Comparison of ENCODE assay signal across 10 mouse cellular contexts in genomic region chr9:67572790-67573682, GRCm38 (mm10). TPM values are rescaled to one million over a fixed set of nuclear protein-coding genes. Genes with fewer than 3 reads are reported as not detected.
A peak's percentile ranks its signal among the peaks of the same experiment; 100 is the strongest.
DNase-seq lines count a peak whose midpoint lies in the region; ATAC-seq lines count a peak whose summit lies in the region.
"Had no signal": no experiment of that assay in that cellular context is flagged by ENCODE, and none has a peak within 500 bp of the region (broad histone marks: within the 10 kb centered on the region; RNA-seq: fewer than 3 reads in every experiment).

No protein-coding gene starts in this region.

- no peaks in the 10 kb centered on the region for H3K27me3 ChIP-seq in heart, embryonic 13.5 days (replicated peaks)
- H3K27me3 ChIP-seq in midbrain, embryonic 14.5 days (ENCODE audit: control insufficient read depth, insufficient read depth, low read length): no peaks in the 10 kb centered on the region

- peak overlapping the region; percentile 60 for H3K9ac ChIP-seq in heart, embryonic 13.5 days
- H3K9ac ChIP-seq in midbrain, embryonic 14.5 days (replicated peaks; ENCODE audit: low read length): no peak overlapping the region; the same call in 1 of the 2 replicates
- H3K9ac ChIP-seq: liver, embryonic 14.5 days had no signal

- no peaks in the 10 kb centered on the region for H3K36me3 ChIP-seq in heart, embryonic 13.5 days
- no peaks in the 10 kb centered on the region for H3K36me3 ChIP-seq in midbrain, embryonic 14.5 days (ENCODE audit: control insufficient read depth, insufficient read depth, low read length)

- ATAC-seq in heart, embryonic 13.5 days (ENCODE audit: extremely low read depth, insufficient number of reproducible peaks, low FRiP score, low TSS enrichment): no peak
- ATAC-seq in midbrain, embryonic 14.5 days (ENCODE audit: low FRiP score, low TSS enrichment): no peak
- no peak for ATAC-seq in megakaryocyte progenitor cell, adult 5-6 weeks (replicated peaks; ENCODE audit: poor library complexity)

- WGBS in heart, embryonic 13.5 days: 45% methylated on average over 10 of the region's 10 CpGs
- WGBS in midbrain, embryonic 14.5 days: 19% methylated on average over 10 of the region's 10 CpGs

- H3K9me3 ChIP-seq in heart, embryonic 13.5 days: no peaks in the 10 kb centered on the region
- H3K9me3 ChIP-seq in midbrain, embryonic 14.5 days (ENCODE audit: control insufficient read depth, low read length): no peaks in the 10 kb centered on the region

- H3K27ac ChIP-seq in heart, embryonic 13.5 days (replicated peaks): peak overlapping the region; percentile 79
- H3K27ac ChIP-seq in midbrain, embryonic 14.5 days (replicated peaks; ENCODE audit: low read depth, low read length): peak overlapping the region; percentile 61
- H3K27ac ChIP-seq: liver, embryonic 14.5 days had no signal

- peak overlapping the region; percentile 45 for H3K4me2 ChIP-seq in heart, embryonic 13.5 days
- H3K4me2 ChIP-seq in midbrain, embryonic 14.5 days (ENCODE audit: low read length): peak overlapping the region; percentile 18; the same call in 1 of the 2 replicates

- peaks cover 54% of the 10 kb centered on the region for H3K4me1 ChIP-seq in heart, embryonic 13.5 days
- peaks cover 22% of the 10 kb centered on the region for H3K4me1 ChIP-seq in midbrain, embryonic 14.5 days (ENCODE audit: control insufficient read depth, insufficient read depth, low read length)

- 0 out of 2 replicates have a peak overlapping the region, but pooled peaks have one; percentile 5 for H3K4me3 ChIP-seq in heart, embryonic 13.5 days
- H3K4me3 ChIP-seq in midbrain, embryonic 14.5 days (replicated peaks; ENCODE audit: low read depth, low read length): no peak overlapping the region
- H3K4me3 ChIP-seq: erythroblast, embryonic 14.5 days had no signal

- no peak for DNase-seq in heart, adult 9 months (ENCODE audit: low spot score in 2 of 2)
- DNase-seq in cerebellum, adult 9-11 months: peak; percentile 54
- DNase-seq in heart, postnatal 4 days: peak; percentile 31
- peak; percentile 54 for DNase-seq in midbrain, embryonic 14.5 days
- DNase-seq in layer of hippocampus, adult 11-12 months (ENCODE audit: low spot score): no peak
- no peak for DNase-seq in right cerebral cortex, adult 18-20 months

RNA-seq across cellular contexts. Expression of gene Tln2, which starts 13.5 kb away (rescaled TPM):
- 55.3 and 58.2 TPM in 2 replicates for polyA plus RNA-seq in heart, embryonic 13.5 days (2015; fragmentation: Nextera tagmentation; extraction: Ambion mirVana)
- total RNA-seq in heart, postnatal 4 days (2021): 100 to 1,000 TPM; 111 to 116 TPM
- 19.3 and 23.8 TPM in 2 replicates for polyA plus RNA-seq in midbrain, embryonic 14.5 days (2014; fragmentation: Nextera tagmentation; extraction: Ambion mirVana)
- 0.27 and 0.73 TPM in 2 replicates for total RNA-seq in megakaryocyte progenitor cell, adult 5-6 weeks (2015)
- total RNA-seq in megakaryocyte progenitor cell, adult 5-6 weeks (2017): 0.64 and 0.75 TPM in 2 replicates

Comparison
In these comparisons a context has a peak if more than half of its experiments do, and no peak if none do; other contexts are left out.
1. DNase-seq: peak in cerebellum, adult 9-11 months (single experiment), heart, postnatal 4 days (single experiment) and midbrain, embryonic 14.5 days (single experiment); none in heart, adult 9 months (0 of 2), layer of hippocampus, adult 11-12 months (single experiment) and right cerebral cortex, adult 18-20 months (single experiment).
2. RNA of gene Tln2, which starts 13.5 kb away (total RNA-seq): 111 to 116 TPM in heart, postnatal 4 days; 0.27 to 0.75 TPM in megakaryocyte progenitor cell, adult 5-6 weeks; every median in the first group is over 10 times any median in the second.